Mouse (Mus musculus) embryonic facial prominence, embryonic 14.5 days (tissue): ENCODE results near the gene Tmem51. TPM values are rescaled to one million over a fixed set of nuclear protein-coding genes. Genes with fewer than 3 reads are reported as not detected.

Experiments
- ATAC-seq: fragments of 200-750 bp; cut with Nextera tagmentation; 2 replicates; pipeline ENCODE4 v1.8.0; 2017; ENCODE audit warnings: low read depth, moderate number of reproducible peaks, moderate TSS enrichment
- DNase-seq: peaks from one replicate; pipeline ENCODE4 v3.0.0-alpha.2; 2015; ENCODE audit warnings: low spot score
- H3K27ac ChIP-seq: fragments of 300-500 bp; sonication (generic); replicated peaks from 2 replicates; pipeline ENCODE4 v1.5.1; 2014; ENCODE audit warnings: low read depth, mild to moderate bottlenecking, low read length, moderate library complexity
- H3K27me3 ChIP-seq: fragments of 300-500 bp; sonication (generic); replicated peaks from 2 replicates; pipeline ENCODE4 v1.6.1; 2014; ENCODE audit warnings: low read length; ENCODE audit not compliant: control insufficient read depth, insufficient read depth
- H3K36me3 ChIP-seq: fragments of 300-500 bp; sonication (generic); 2 replicates; pipeline ENCODE4 v1.6.1; 2014; ENCODE audit warnings: low read length, mixed read lengths; ENCODE audit not compliant: control insufficient read depth, insufficient read depth
- H3K4me1 ChIP-seq: fragments of 300-500 bp; sonication (generic); 2 replicates; pipeline ENCODE4 v1.6.1; 2014; ENCODE audit warnings: antibody characterized with exemption, low read length; ENCODE audit not compliant: control insufficient read depth, insufficient read depth
- H3K4me2 ChIP-seq: fragments of 300-500 bp; sonication (generic); 2 replicates; pipeline ENCODE4 v1.6.1; 2014; ENCODE audit warnings: low read depth, mild to moderate bottlenecking, low read length, moderate library complexity, mixed read lengths
- H3K4me3 ChIP-seq: fragments of 300-500 bp; sonication (generic); 2 replicates; pipeline ENCODE4 v1.5.1; 2014; ENCODE audit warnings: low read depth, mild to moderate bottlenecking, low read length
- H3K9ac ChIP-seq: fragments of 300-500 bp; sonication (generic); 2 replicates; pipeline ENCODE4 v1.6.1; 2014; ENCODE audit warnings: low read depth, mild to moderate bottlenecking, low read length, moderate library complexity, mixed read lengths
- H3K9me3 ChIP-seq: fragments of 300-500 bp; sonication (generic); 2 replicates; pipeline ENCODE4 v1.6.1; 2016; ENCODE audit warnings: low read length; ENCODE audit not compliant: control insufficient read depth
- WGBS: fragments of 180-500 bp; shearing (Covaris S2); extraction: QIAGEN DNeasy Blood & Tissue Kit; methylation state at CpG from one replicate; pipeline ENCODE4 v1.1.7; 2014; 5-methylcytosine and 5-hydroxymethylcytosine counted together
- polyA plus RNA-seq: library from polyadenylated mRNA; unstranded; fragments of >200 nt; fragmentation: Nextera tagmentation; extraction: Ambion mirVana; gene quantifications from 2 replicates; pipeline ENCODE4 v1.2.1, GENCODE M21; 2014

The Tmem51 gene
- polyA plus RNA-seq, 1 experiment from 2014 or later = 14.6 TPM

- no peak overlapping the region for H3K9ac ChIP-seq
- H3K4me2 ChIP-seq = no peak overlapping the region
- no peak overlapping the region for H3K4me3 ChIP-seq
- no peaks in the 10 kb centered on the region for H3K27me3 ChIP-seq
- H3K36me3 ChIP-seq = no peaks in the 10 kb centered on the region
- ATAC-seq (no peak), DNase-seq (no peak)
- WGBS = 44% methylated on average over 12 of the region's 12 CpGs
- H3K9me3 ChIP-seq = no peaks in the 10 kb centered on the region
- H3K4me1 ChIP-seq = peaks cover 2% of the 10 kb centered on the region
- H3K27ac ChIP-seq = no peak overlapping the region
Measured at GRCm38 (mm10) chr4:142103081-142103671, 19.1 kb upstream of the Tmem51 start.

- Histone ChIP-seq H3K9ac (no peak overlapping the region), H3K4me2 (peak overlapping the region; percentile 30; the same call in 1 of the 2 replicates), H3K27me3 (no peaks in the 10 kb centered on the region), H3K36me3 (no peaks in the 10 kb centered on the region), H3K27ac (peak overlapping the region; percentile 42), H3K4me1 (peaks cover 12% of the 10 kb centered on the region), H3K4me3 (no peak overlapping the region), H3K9me3 (no peaks in the 10 kb centered on the region)
- WGBS = 18% methylated on average over 8 of the region's 8 CpGs
- peak; percentile 50 for ATAC-seq
- peak; percentile 86 for DNase-seq
Measured at GRCm38 (mm10) chr4:142098303-142098702, 14.2 kb upstream of the Tmem51 start.

GRCm38 (mm10) chr4:142097871-142098270, 13.8 kb upstream of the Tmem51 start:
- no peak overlapping the region for H3K4me3 ChIP-seq
- ATAC-seq (peak; percentile 37; the same call in 1 of the 2 replicates), DNase-seq (peak; percentile 83)
- no peak overlapping the region for H3K9ac ChIP-seq
- no peaks in the 10 kb centered on the region for H3K36me3 ChIP-seq
- H3K4me2 ChIP-seq = peak overlapping the region; percentile 30; the same call in 1 of the 2 replicates
- no peaks in the 10 kb centered on the region for H3K27me3 ChIP-seq
- WGBS = 18% methylated on average over 5 of the region's 5 CpGs
- H3K27ac ChIP-seq = peak overlapping the region; percentile 42
- H3K9me3 ChIP-seq = no peaks in the 10 kb centered on the region
- H3K4me1 ChIP-seq = peaks cover 12% of the 10 kb centered on the region

GRCm38 (mm10) chr4:142095513-142096241, 11.6 kb upstream of the Tmem51 start:
- Histone ChIP-seq H3K9ac (no peak overlapping the region), H3K27ac (peak overlapping the region; percentile 28), H3K4me2 (peak overlapping the region; percentile 7; the same call in 1 of the 2 replicates), H3K4me1 (peaks cover 12% of the 10 kb centered on the region), H3K27me3 (no peaks in the 10 kb centered on the region), H3K36me3 (no peaks in the 10 kb centered on the region), H3K9me3 (no peaks in the 10 kb centered on the region), H3K4me3 (no peak overlapping the region)
- DNase-seq (peak; percentile 91), ATAC-seq (peak; percentile 71)
- 18% methylated on average over 13 of the region's 15 CpGs for WGBS

- ATAC-seq (no peak), DNase-seq (no peak)
- H3K27ac ChIP-seq = no peak overlapping the region
- H3K4me3 ChIP-seq = no peak overlapping the region
- H3K4me1 ChIP-seq = peaks cover 12% of the 10 kb centered on the region
- no peak overlapping the region for H3K9ac ChIP-seq
- no peak overlapping the region for H3K4me2 ChIP-seq
- no peaks in the 10 kb centered on the region for H3K36me3 ChIP-seq
- 78% methylated on average over 11 of the region's 11 CpGs for WGBS
- no peaks in the 10 kb centered on the region for H3K27me3 ChIP-seq
- no peaks in the 10 kb centered on the region for H3K9me3 ChIP-seq
Measured at GRCm38 (mm10) chr4:142094386-142094785, 10.3 kb upstream of the Tmem51 start.

- Histone ChIP-seq H3K4me2 (no peak overlapping the region), H3K4me3 (no peak overlapping the region), H3K27ac (no peak overlapping the region), H3K36me3 (no peaks in the 10 kb centered on the region), H3K9me3 (no peaks in the 10 kb centered on the region), H3K27me3 (no peaks in the 10 kb centered on the region), H3K4me1 (peaks cover 8% of the 10 kb centered on the region; the same call in 1 of the 2 replicates), H3K9ac (no peak overlapping the region)
- ATAC-seq (no peak), DNase-seq (no peak)
- WGBS = 50% methylated on average over 2 of the region's 2 CpGs
Measured at GRCm38 (mm10) chr4:142091100-142091499, 7.0 kb upstream of the Tmem51 start.

GRCm38 (mm10) chr4:142089966-142090365, 5.9 kb upstream of the Tmem51 start:
- H3K4me2 ChIP-seq = no peak overlapping the region
- no peaks in the 10 kb centered on the region; the same call in none of the 2 replicates for H3K4me1 ChIP-seq
- no peak overlapping the region for H3K4me3 ChIP-seq
- no peak for ATAC-seq
- H3K36me3 ChIP-seq = no peaks in the 10 kb centered on the region
- no peaks in the 10 kb centered on the region for H3K9me3 ChIP-seq
- 75% methylated on average over 6 of the region's 6 CpGs for WGBS
- H3K27me3 ChIP-seq = no peaks in the 10 kb centered on the region
- no peak for DNase-seq
- H3K27ac ChIP-seq = no peak overlapping the region
- H3K9ac ChIP-seq = no peak overlapping the region

- DNase-seq (no peak), ATAC-seq (no peak)
- Histone ChIP-seq H3K27ac (no peak overlapping the region), H3K9ac (no peak overlapping the region), H3K4me3 (no peak overlapping the region), H3K27me3 (no peaks in the 10 kb centered on the region), H3K4me2 (no peak overlapping the region), H3K4me1 (no peaks in the 10 kb centered on the region; the same call in none of the 2 replicates), H3K36me3 (no peaks in the 10 kb centered on the region), H3K9me3 (no peaks in the 10 kb centered on the region)
- WGBS = 44% methylated on average over 6 of the region's 6 CpGs
Measured at GRCm38 (mm10) chr4:142088836-142089235, 4.7 kb upstream of the Tmem51 start.
